Mouse (Mus musculus) bone marrow, adult 2 months (tissue): ENCODE results near the gene Pam16. TPM values are rescaled to one million over a fixed set of nuclear protein-coding genes. Genes with fewer than 3 reads are reported as not detected.

Experiments used
- H3K27ac ChIP-seq: fragments of 200-500 bp; 2 replicates; pipeline ENCODE4 v1.5.1; 2012; ENCODE audit warnings: low read depth, mild to moderate bottlenecking, control low read depth, inconsistent platforms, low read length; ENCODE audit not compliant: control insufficient read depth, poor library complexity, insufficient read depth
- H3K4me1 ChIP-seq: fragments of 200-500 bp; 2 replicates; pipeline ENCODE4 v1.6.1; 2011; ENCODE audit warnings: low read length; ENCODE audit not compliant: control insufficient read depth, insufficient read depth
- H3K4me3 ChIP-seq: fragments of 200-500 bp; replicated peaks from 2 replicates; pipeline ENCODE3; 2011; ENCODE audit warnings: mild to moderate bottlenecking, low read depth, low read length, control low read depth; ENCODE audit not compliant: control insufficient read depth
- CTCF ChIP-seq: fragments of 200-500 bp; IDR thresholded peaks from 2 replicates; pipeline ENCODE4 v1.5.1; 2011; ENCODE audit warnings: low read length, control low read depth; ENCODE audit not compliant: control insufficient read depth, insufficient read depth
- POLR2A ChIP-seq: fragments of 200-500 bp; IDR thresholded peaks from 2 replicates; pipeline ENCODE4 v1.6.1; 2011; ENCODE audit warnings: low read depth, mild to moderate bottlenecking, control low read depth, low read length, borderline replicate concordance; ENCODE audit not compliant: control insufficient read depth
- WGBS: fragments of 180-500 bp; shearing (Covaris S2); methylation state at CpG from one replicate; pipeline ENCODE4 v1.1.7; 2018; 5-methylcytosine and 5-hydroxymethylcytosine counted together
- polyA plus RNA-seq: library from polyadenylated mRNA; stranded (reverse); fragments of >200 nt; gene quantifications from 2 replicates; pipeline ENCODE4 v1.2.4, GENCODE M21; 2011; ENCODE audit warnings: low replicate concordance; ENCODE audit not compliant: missing spikeins, insufficient read depth, insufficient read length

Pam16 gene
- polyA plus RNA-seq, 1 experiment: 52.5 TPM

DNA sequence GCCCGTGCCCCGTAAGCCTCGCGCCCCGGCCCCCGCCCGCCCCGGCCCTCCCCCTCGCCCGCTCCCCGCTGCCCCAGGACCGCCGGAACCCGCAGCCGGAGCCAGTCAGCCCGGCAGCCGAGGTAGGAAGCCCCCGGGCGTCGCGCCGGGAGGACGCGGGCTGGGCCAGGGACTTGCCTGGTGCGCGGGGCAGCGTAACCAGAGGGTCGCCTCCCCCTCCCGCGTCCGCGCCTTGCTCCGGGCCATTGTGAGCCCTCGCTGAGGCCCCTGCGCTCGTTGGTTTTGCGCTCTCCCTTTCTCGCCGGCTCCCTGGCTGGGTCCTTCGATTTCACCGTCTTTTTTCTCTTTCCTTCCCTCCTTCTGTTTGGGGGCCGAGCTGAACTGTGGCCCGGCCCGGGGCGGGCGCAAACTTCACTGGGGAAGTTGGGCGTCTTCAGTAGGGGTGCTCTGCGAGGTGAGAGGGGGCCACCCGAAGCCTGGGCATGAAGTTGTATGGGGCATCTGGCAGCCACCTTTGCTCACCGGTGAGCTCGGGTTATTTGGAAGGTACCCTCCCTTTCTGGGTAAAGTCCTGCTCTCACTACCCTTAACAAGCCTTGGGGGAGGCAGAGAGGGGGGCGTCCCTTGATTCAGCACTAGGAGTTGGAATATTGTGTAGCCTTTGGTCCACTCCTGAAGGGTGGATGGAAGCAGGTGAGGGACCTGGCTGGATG lies 29.8 kb downstream of the Pam16 start:
- Histone ChIP-seq H3K27ac (peak overlapping the region; percentile 39; the same call in 1 of the 2 replicates), H3K4me3 (peak overlapping the region; percentile 29), H3K4me1 (no peaks in the 10 kb centered on the region)
- WGBS: 1% methylated on average over 52 of the region's 52 CpGs
- TF ChIP-seq POLR2A: no peak
- no peak for TF ChIP-seq CTCF

DNA sequence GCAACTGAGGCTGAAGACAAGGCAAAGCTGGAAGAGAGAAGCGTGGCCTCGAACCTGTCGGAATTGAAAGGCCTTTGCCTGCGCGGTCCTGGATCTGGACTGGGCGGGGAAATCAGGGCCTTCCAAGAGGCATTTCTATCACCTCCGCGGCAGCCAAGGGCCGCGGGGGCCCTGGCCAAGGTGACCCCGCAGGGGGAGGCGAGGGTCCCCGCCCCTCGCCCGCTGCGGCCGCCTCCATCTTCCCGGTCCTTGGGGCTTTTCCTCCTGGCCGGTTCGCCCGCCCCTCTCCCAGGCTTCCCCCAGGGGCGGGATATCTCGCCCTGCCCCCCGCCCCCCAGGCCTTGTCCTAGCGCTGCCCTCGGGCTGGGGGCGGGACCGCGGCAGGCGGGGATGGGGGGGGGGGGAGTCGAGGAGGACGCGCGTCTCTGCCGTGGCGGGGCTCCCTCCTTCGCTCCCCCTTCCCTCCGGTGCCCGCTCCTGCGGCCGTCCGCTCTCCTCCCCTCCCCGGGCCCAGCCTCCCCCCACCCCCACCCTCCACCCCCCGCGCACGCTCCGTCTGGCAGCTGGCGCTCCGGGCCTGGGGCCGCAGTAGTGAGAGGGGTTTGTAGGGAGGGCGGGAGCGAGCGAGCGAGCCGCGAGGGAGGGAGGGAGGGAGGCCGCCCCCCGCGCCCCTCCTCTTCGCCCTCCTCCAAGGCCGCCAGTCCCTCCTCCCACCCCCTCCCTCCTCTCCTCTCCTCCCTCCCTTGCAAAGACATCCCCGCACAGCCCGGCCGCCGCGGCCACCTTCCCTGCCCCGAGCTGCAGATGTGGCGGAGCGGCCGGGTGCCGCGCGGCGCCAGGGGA lies 30.6 kb downstream of the Pam16 start, which contains the start of gene Glis2:
Gene Glis2 (plus strand): TSS at position 743 of the 843 bp plus-strand sequence.
- WGBS: 1% methylated on average over 50 of the region's 74 CpGs
- H3K27ac ChIP-seq: peak within 1 kb of the TSS; percentile 39; the same call in 1 of the 2 replicates

DNA sequence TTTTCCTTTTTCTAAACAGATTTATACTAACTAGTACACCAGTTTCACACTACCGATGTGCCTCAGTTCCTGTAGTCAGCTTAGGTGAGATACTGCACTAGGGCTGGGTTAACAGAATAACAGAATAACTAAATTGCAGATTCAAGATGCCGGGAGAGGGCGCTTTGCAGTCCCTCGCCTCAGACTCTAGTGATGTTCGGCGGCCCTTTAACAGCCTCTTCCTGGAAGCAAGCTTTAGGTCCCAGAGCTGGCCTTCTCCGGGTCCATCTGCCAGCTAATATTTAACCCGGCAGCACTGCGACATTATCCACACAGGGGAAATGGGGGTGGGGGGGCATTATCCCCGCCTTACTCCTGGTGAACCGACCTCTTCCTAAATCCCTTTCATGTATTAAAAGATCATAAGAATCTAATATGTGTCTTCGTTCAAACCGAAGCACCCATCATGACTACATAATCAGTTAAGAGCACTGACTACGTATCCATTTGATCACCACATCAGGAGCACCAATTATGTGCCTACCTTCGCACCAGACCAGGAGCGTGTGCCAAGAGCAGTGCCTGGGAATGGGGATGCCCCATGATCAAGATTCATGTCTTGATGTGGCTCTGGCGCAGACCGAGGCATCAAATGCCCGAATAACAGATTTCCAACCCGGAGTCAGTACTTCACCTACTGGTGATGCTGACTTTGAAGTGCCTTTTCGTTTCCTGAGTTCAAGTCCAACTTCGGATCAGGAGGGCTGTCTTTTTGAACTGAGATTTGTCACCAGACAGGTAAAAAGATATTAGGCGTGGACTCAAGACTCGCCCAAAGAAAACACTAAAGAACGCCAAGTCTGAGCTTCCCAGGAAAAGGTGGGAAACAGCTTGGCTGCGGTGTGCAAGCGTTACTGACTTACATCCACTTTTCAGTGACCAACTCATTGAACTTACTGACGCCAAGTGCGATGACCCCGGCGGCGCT lies 31.6 kb downstream of the Pam16 start:
- Histone ChIP-seq H3K4me3 (no peak overlapping the region), H3K27ac (no peak overlapping the region), H3K4me1 (no peaks in the 10 kb centered on the region)
- 37% methylated on average over 32 of the region's 32 CpGs for WGBS
- TF ChIP-seq CTCF (0 out of 2 replicates have a peak, but pooled peaks have one; percentile 5), POLR2A (no peak)

More for the DNA sequence above, 30.6 kb downstream of the Pam16 start, which contains the start of gene Glis2:
- no peak for TF ChIP-seq POLR2A
- no peak for TF ChIP-seq CTCF
- Histone ChIP-seq H3K4me3 (peak within 1 kb of the TSS; percentile 29), H3K4me1 (no peaks in the 10 kb centered on the region)

DNA sequence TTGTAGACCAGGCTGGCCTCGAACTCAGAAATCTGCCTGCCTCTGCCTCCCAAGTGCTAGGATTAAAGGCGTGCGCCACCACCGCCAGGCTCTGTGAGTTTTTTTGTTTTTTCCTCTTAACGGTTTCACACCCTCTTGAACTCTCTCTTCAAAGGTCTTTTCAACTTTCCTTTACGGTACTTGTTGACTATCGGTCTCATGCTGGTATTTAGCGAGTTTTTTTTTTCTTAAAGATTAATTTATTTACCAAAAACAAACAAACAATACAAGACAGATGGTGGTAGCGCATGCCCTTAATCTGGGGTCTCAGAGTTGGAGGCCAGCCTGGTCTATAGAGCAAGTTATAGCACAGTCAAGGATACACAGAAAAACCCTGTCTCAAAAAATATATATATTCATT lies 34.6 kb downstream of the Pam16 start:
- no peak for TF ChIP-seq POLR2A
- no peak for TF ChIP-seq CTCF

DNA sequence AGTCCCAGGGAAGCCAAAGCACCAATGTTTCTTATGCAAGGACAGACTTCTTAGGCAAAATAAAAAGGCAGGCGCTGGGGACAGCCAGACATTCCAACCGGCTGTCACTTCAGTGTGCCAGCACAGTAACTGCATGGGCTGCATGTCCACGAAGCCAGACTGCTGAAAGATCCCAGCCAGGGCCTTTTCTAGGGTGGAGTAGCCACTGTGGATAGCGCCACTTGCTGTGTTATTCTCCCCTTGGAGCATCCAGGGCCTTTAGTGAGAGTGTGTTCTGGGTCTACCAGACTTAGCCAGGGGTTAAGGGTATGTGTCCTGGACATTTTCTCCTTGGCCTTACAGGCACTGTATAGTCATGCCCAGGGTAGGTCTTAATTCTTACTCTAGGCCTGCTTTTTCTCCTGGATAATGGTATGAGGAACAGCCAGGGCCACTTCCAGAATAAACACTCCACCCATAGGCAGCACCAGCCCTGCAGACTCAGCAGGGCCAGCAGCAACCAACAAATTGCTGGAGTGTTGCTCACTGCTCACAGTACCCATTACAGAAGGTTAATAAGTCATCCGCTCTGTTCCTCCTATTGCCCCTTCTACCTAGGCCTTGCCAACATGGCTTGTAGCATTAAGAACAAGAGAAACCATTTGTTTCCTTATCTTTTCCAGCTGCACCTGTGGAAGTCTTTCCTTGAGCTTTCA lies 37.1 kb downstream of the Pam16 start:
- 88% methylated on average over 5 of the region's 5 CpGs for WGBS
- TF ChIP-seq CTCF (no peak), POLR2A (no peak)
- no peak overlapping the region for H3K27ac ChIP-seq
- no peak overlapping the region for H3K4me3 ChIP-seq
- peaks cover 4% of the 10 kb centered on the region for H3K4me1 ChIP-seq

More for the DNA sequence above, 34.6 kb downstream of the Pam16 start:
- Histone ChIP-seq H3K4me1 (peaks cover 2% of the 10 kb centered on the region), H3K4me3 (no peak overlapping the region), H3K27ac (no peak overlapping the region)
- WGBS: 90% methylated on average over 9 of the region's 9 CpGs

DNA sequence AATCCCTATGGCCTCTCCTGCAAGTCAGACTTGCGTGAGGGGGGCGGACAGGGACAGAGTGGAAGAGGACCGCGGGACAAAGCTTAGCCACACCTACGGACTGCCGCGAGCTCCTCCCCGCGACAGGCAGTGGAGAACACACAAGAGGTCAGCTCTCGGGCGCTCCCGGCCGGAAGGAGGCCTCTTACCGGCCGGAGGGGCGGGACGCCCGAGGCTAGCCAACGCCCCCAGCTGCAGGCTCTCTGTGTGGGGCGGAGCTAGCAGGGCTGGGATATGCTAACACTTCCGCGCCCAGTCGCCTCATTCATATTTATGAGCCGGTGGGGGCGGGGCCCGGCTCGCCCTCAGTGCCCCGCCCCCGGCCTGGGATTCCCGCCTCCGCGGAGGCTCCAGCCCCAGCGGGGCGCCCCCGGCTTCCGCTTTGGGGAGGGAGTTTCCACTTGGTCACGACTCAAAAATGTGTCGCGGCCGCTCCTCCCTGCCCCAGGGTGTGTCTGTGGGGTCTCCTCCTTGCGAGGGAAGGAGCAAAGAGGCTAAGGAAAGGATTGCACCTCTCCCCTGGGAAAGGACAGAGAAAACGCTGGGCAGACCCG lies 38.2 kb downstream of the Pam16 start:
- TF ChIP-seq CTCF: no peak
- peak; percentile 79; the same call in 1 of the 2 replicates for TF ChIP-seq POLR2A
- WGBS: under 1% methylated on average over 43 of the region's 43 CpGs

More for the DNA sequence above, 38.2 kb downstream of the Pam16 start:
- Histone ChIP-seq H3K27ac (peak overlapping the region; percentile 81), H3K4me3 (peak overlapping the region; percentile 73), H3K4me1 (peaks cover 4% of the 10 kb centered on the region)
